Mouse (Mus musculus): ENCODE results near the gene Mreg.

The Mreg gene

DNA sequence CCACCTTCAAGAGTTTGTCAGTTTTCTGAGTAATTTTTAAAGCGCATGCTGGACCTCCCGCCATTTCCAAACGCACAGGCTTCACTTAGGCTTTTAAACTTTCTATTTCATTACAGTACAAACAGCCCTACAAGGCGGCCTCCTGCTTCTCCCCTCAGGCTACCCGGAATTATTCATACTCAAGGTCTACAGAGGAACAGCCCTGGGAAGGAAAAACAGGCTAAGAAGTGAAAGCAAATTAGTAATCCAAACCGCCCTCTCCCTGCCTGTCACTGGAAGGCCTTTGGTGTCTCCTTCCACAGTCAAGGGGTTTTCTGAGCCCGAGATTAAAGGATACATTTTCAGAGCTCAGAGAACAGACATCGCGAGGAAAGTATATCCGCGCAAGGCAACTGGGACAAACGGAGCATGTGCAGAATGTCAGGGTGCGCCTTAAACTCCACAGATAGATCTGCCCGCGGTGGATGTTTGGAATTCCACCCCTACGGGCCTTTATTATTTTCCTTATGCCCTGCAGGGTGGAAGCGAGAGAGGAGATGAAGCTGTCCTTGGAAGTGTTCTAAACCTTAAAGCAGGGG, 90.4 kb downstream of the Mreg start:
- no peak for DNase-seq

DNA sequence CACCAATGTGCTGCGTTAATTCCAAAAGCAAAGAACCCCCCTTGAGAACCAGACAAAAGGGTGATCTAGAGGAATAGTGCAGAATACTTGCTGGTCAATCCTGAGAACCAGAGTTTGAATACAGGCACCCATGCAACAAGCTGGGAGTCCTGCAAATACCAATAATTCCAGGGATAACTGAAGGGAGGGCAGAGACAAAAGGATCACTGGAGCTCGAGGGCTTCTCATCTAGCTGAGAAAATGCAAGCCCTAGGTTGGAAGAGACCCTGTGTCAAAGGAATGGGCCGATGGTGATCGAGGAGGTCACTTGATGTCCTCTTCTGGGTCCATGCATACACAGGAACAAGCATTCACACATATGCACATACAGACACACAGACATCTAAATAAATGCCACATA, 92.1 kb downstream of the Mreg start:
- no peak for DNase-seq

DNA sequence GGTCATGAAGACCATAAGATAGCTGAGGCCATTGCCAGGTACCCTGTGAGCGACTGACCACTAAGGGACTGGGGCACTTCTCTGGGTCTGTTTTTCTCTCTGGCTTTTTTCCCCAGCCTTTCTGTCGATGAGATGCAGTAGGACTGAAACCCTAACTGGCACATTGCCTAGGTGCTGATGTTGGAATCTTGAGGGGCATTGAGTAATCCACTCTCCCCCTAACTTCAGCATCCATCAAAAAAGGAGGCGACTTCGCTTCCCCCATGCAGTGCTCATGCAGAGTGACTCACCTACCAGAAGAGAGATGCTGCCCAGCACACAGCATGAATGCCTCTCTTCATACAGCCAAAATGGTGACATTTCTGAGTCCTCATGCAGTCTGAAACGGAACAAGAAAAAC, 97.9 kb downstream of the Mreg start:
- no peak for DNase-seq
